Mouse (Mus musculus) ovary, adult 2 months (tissue): ENCODE results near the gene Snx12. TPM values are rescaled to one million over a fixed set of nuclear protein-coding genes. Genes with fewer than 3 reads are reported as not detected.

Experiments
- polyA plus RNA-seq: library from polyadenylated mRNA; depleted of rRNA; stranded (reverse); fragments of >200 nt; gene quantifications from 2 replicates; pipeline ENCODE4 v1.2.3, GENCODE M21; 2012; rRNA removed

Gene Snx12
- 10.1 and 11.9 TPM in 2 replicates for polyA plus RNA-seq

DNA sequence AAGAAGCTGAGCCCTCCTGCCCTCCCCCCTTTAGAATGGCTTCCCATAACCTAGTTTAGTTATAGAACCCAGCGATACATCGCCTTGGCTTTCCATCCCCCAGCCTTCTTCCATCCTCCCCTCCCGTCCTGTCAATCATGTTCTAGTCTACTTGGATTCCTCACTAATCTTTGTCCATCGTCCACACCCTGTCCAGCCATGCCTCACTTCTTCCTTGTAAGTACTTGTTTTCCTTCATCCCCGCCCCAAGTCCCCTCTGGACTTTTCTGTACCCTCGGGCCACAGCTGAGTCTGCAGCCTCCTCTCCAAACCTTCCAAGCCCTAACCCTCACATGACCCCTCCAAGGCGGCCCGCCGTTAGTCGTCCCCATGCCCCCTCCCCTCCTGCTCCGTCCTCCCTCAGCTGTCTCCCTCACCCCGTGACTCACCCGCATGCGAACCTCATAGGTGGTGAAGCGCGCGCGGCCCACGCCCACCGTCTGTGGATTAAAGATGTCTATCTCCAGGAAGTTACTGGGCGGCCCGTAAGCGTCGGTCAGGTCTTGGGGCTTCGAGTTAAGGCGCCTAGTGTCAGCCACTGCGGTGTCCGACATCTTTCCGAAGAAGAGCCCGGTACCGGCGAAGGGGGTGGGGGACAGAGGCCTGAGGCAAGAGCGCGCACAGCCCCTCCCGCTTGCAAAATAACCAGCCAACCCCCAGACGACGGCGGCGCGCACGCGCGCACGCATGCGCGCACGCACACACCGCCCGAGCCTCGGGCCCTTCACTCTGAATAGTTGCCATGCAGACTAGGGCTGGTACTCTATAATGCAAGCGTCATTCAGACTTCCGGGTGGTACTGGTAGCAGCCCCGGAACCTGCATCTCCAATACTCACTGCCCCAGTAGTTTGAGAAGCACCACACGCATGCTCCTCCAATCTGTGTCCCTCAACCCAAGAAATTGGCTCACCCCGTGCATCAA, at the start of gene Snx12:
Gene Snx12, minus strand, starts transcription at position 730 of the 962 bp plus-strand sequence.

DNA sequence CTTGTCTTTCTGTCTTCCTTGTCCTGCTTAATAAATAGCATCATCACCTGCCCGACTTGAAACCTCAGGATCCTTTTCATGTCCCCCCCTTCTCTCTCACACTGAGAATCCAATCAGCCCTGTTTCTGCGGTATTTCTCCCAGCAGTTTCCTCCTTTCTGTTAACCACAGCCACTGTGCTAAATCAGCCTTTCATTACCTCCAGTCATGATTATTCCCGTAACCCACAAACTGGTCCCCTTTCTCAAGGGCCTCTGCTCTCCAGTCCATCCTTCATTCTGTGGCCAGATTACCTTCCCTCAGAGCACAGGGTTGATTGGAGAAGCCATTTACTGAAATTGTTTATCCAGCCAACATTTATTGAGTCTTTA, 46.4 kb upstream of the Snx12 start, which contains the start of gene Gm20489:
Gene Gm20489, minus strand, starts transcription at position 269 of the 370 bp plus-strand sequence.

DNA sequence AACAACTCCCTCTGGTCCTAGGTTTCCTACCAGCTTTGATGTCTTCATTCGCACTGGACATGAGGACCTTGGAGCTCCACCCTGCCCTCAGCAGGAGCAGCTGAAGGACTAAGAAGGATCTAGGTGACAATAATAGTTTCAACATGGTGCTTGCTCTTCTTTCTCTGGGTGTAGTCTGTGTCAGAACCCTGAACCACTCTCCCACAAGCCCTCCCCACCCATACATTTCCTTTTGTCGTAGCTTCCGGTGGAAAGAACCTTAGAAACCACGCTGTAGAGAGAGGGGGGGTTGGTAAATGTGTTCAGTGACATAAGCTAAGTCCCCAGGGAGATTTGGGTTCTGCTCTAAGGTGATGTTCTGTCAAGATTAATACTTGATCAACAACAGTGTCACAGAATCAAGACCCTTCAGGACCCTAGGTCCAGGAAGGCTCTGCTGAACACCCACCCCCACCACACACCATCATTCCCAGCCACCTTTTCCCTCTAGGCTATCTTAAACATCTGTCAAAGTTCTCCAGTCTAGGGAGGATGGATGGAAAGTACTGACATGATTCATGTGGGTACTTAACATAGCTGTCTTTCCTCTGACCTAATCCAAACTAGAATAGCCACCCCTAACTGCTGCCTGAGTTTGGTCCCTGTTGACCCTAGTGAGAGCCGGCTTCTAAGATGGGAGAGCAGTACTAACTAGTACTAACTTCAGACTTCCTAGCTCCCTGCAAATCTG, 45.8 kb upstream of the Snx12 start, which contains the start of gene Il2rg:
Gene Il2rg, minus strand, starts transcription at position 231 of the 730 bp plus-strand sequence.

DNA sequence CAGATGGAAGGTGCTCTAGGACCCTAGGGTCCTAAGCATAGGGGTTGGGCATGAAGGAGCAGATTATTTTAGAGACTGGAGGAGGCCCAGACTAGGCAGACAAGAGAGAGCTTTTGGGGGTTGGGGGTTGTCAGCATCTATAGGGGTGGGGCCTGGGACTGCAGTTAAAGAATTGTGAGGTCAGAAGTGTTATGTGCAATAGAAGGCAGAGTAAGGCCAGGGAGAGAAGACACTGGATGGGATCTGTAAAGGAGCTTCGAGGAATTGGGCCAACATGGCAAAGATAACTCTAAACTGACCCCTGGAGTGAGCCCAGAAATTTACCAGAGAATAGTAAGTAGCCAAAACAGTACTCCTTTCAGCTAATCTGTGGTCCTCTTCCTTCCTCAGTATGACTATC, 41.5 kb upstream of the Snx12 start, which contains the start of gene Gm614:
Gene Gm614, minus strand, starts transcription at position 101 of the 400 bp plus-strand sequence.

DNA sequence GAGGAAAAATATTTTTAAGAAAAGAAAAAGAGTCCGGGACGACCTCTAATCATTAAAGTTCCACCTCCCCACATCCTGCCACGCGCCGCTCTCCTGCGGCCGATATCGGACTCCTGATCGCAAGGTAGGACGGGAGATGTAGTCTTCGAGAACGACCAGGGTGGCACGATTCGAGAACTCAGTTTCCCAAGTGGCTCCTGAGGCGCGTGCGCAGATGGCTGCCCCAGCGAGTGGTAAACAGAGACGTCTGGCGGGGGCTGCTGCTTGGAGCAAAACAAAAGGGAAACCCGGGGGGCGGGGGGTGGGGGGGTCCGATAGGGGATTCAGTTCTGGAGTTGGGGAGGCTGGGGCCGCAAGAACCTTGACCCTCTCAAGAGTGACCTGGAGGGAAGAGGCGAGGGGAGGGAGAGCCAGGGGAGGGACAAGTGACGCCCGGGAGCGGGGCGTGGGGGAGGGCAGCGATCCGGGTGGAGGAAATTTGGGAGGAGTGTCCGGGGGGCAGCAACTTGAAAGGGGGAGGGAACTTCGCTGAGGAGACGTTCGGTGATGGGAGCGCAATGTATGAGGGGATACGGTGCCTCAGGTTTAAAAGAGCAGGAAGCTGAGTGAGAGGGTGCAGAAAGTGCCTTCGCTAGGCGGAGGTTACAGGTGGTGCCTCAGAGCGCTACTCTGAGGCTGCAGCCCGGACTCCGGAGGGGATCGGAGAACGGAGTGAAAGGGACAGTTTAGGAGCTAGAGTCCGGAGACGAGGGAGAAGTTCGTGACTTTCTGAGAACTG, 31.8 kb upstream of the Snx12 start, which contains the start of gene Foxo4:
Gene Foxo4, plus strand, starts transcription at position 577 of the 778 bp plus-strand sequence.

DNA sequence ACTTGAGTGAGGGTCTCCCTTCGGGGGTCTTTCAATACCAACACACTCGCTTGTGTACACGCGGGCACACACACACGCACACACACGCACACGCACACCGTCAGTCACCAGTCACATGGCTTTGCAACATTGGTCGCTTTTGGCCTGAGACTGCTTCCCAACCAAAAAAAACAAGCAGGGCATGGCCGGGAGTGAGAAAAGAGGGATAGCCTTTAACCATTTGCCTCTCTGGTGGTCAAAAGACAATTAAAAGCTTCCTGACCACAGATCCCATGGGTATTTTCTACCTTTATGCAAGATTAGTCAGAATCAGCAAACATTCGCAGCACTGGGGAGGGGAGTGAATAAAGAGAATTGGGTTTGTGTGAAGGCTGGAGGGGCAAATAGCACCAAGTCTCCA, 136.4 kb downstream of the Snx12 start, which contains the start of gene Slc7a3:
Gene Slc7a3, minus strand, starts transcription at position 101 of the 400 bp plus-strand sequence.

DNA sequence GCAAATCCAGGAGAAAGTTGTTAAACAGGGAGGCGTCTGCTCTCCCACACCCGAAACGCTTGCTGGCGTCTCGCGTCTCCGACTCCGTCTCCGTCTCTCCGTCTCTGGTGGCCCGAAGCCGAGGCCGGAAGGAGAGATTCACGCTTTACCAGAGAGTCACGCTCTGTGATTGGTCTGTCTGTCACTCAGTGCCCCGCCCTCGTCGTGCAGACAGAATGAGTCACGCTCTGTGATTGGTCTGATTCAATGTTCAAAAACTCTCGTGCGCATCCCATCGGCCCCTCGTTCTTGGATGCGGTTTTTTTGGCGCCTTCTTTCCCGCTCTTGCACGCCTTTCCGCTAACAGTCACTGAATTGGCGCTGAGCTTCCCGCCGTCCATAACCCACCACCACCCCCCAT, 162.8 kb downstream of the Snx12 start, which contains the start of gene Tex11:
Gene Tex11, minus strand, starts transcription at position 127 of the 400 bp plus-strand sequence.

Other genes starting within 250 kb of the Snx12 start
- gene Tex11, start 162.9 kb downstream of the Snx12 start, polyA plus RNA-seq: not detected in 2 replicates
- gene Slc7a3, start 136.5 kb downstream of the Snx12 start, polyA plus RNA-seq: 3.9 and 5.6 TPM in 2 replicates
- gene Foxo4, start 32.0 kb upstream of the Snx12 start, polyA plus RNA-seq: 47.3 and 51.5 TPM in 2 replicates
- not detected in 2 replicates for gene Gm614, start 41.4 kb upstream of the Snx12 start, polyA plus RNA-seq
- gene Il2rg, start 45.7 kb upstream of the Snx12 start, polyA plus RNA-seq: 5.0 and 6.7 TPM in 2 replicates
- gene Gm20489, start 46.5 kb upstream of the Snx12 start, polyA plus RNA-seq: not detected in 2 replicates
- 105 and 201 TPM in 2 replicates for gene Med12, start 51.5 kb upstream of the Snx12 start, polyA plus RNA-seq
- gene Nlgn3, start 76.6 kb upstream of the Snx12 start, polyA plus RNA-seq: 0.42 and 0.56 TPM in 2 replicates
- 4.3 and 4.8 TPM in 2 replicates for gene Gjb1, start 153.8 kb upstream of the Snx12 start, polyA plus RNA-seq
- 83.2 and 114 TPM in 2 replicates for gene Zmym3, start 198.3 kb upstream of the Snx12 start, polyA plus RNA-seq
- 116 and 152 TPM in 2 replicates for gene Nono, start 206.8 kb upstream of the Snx12 start, polyA plus RNA-seq
- gene Itgb1bp2, start 226.5 kb upstream of the Snx12 start, polyA plus RNA-seq: 0.23 TPM in 1 of 2 replicates, not detected in the other